Mouse (Mus musculus): ENCODE measurements around the gene Gatb.

Gatb gene

GRCm38 (mm10) chr3:85599526-85599925, 25.6 kb downstream of the Gatb start:
- DNase-seq: no peak

- peak; percentile 82 for DNase-seq
Observed at GRCm38 (mm10) chr3:85601841-85602305, 28.0 kb downstream of the Gatb start.

- peak; percentile 58 for DNase-seq
Observed at GRCm38 (mm10) chr3:85603811-85604210, 29.9 kb downstream of the Gatb start.

GRCm38 (mm10) chr3:85606912-85607311, 33.0 kb downstream of the Gatb start:
- no peak for DNase-seq

GRCm38 (mm10) chr3:85607753-85608152, 33.8 kb downstream of the Gatb start:
- DNase-seq: peak; percentile 64

- DNase-seq: no peak
Observed at GRCm38 (mm10) chr3:85616389-85616788, 42.5 kb downstream of the Gatb start.

- DNase-seq: no peak
Observed at GRCm38 (mm10) chr3:85618885-85619284, 45.0 kb downstream of the Gatb start.

- DNase-seq: no peak
Observed at GRCm38 (mm10) chr3:85619345-85619744, 45.4 kb downstream of the Gatb start.

- DNase-seq: no peak
Observed at GRCm38 (mm10) chr3:85619751-85620150, 45.8 kb downstream of the Gatb start.

GRCm38 (mm10) chr3:85629895-85630510, 56.1 kb downstream of the Gatb start:
- no peak for DNase-seq

- no peak for DNase-seq
Observed at GRCm38 (mm10) chr3:85633733-85634132, 59.8 kb downstream of the Gatb start.

- no peak for DNase-seq
Observed at GRCm38 (mm10) chr3:85634389-85635125, 60.6 kb downstream of the Gatb start.

- DNase-seq: no peak
Observed at GRCm38 (mm10) chr3:85635126-85635419, 61.2 kb downstream of the Gatb start.

GRCm38 (mm10) chr3:85635591-85635990, 61.7 kb downstream of the Gatb start:
- no peak for DNase-seq

- DNase-seq: no peak
Observed at GRCm38 (mm10) chr3:85636716-85637447, 63.0 kb downstream of the Gatb start.

- DNase-seq: no peak
Observed at GRCm38 (mm10) chr3:85641751-85642150, 67.8 kb downstream of the Gatb start.

GRCm38 (mm10) chr3:85644814-85645213, 70.9 kb downstream of the Gatb start:
- DNase-seq: no peak

GRCm38 (mm10) chr3:85645517-85646004, 71.6 kb downstream of the Gatb start:
- DNase-seq: no peak

GRCm38 (mm10) chr3:85649176-85649575, 75.3 kb downstream of the Gatb start:
- peak; percentile 83 for DNase-seq

- no peak for DNase-seq
Observed at GRCm38 (mm10) chr3:85652727-85653665, 79.1 kb downstream of the Gatb start.

GRCm38 (mm10) chr3:85655538-85655937, 81.6 kb downstream of the Gatb start:
- DNase-seq: no peak

GRCm38 (mm10) chr3:85659681-85660080, 85.8 kb downstream of the Gatb start:
- DNase-seq: no peak
